Mouse (Mus musculus) MEL (cell line): ENCODE data around the gene Ano6. TPM values are rescaled to one million over a fixed set of nuclear protein-coding genes. Genes with fewer than 3 reads are reported as not detected.

Experiments used
- DNase-seq: peaks from one replicate; pipeline ENCODE4 v3.0.0; 2011; ENCODE audit warnings: low read depth, low spot score
- H3K27ac ChIP-seq: 2 replicates; pipeline ENCODE4 v1.5.1; 2012; ENCODE audit warnings: low read depth, mild to moderate bottlenecking, control low read depth, low read length, moderate library complexity; ENCODE audit not compliant: control insufficient read depth
- H3K27me3 ChIP-seq, 2 experiments: fragments of 150-350 bp in 1 of 2; sonication (generic) in 1 of 2; 2 replicates each; pipeline ENCODE4 v1.6.1; 2012; ENCODE audit warnings: low read length in 2 of 2, mild to moderate bottlenecking in 2 of 2, improper control_type of control experiment in 1 of 2, moderate library complexity in 1 of 2; ENCODE audit not compliant: insufficient read depth in 2 of 2, control insufficient read depth in 1 of 2
- H3K36me3 ChIP-seq, 2 experiments: 2 replicates each; pipeline ENCODE4 v1.6.1; 2012 to 2014; ENCODE audit warnings: low read length in 2 of 2, improper control_type of control experiment in 1 of 2, inconsistent platforms in 1 of 2, mild to moderate bottlenecking in 1 of 2; ENCODE audit not compliant: insufficient read depth in 2 of 2, control insufficient read depth in 1 of 2
- H3K4me1 ChIP-seq, 2 experiments: fragments of 150-350 bp in 1 of 2; sonication (generic) in 1 of 2; 2 replicates each; pipeline ENCODE4 v1.6.1; 2012; ENCODE audit warnings: low read length in 2 of 2, improper control_type of control experiment in 1 of 2, mild to moderate bottlenecking in 1 of 2; ENCODE audit not compliant: insufficient read depth in 2 of 2, control insufficient read depth in 1 of 2
- H3K4me3 ChIP-seq, 2 experiments: fragments of 150-350 bp in 1 of 2; sonication (generic) in 1 of 2; 2 replicates each; pipeline ENCODE4 v1.5.1; 2012; ENCODE audit warnings: low read depth in 2 of 2, low read length in 2 of 2, mild to moderate bottlenecking in 2 of 2, moderate library complexity in 2 of 2, control low read depth in 1 of 2, improper control_type of control experiment in 1 of 2; ENCODE audit not compliant: control insufficient read depth in 1 of 2, insufficient read depth in 1 of 2
- H3K79me2 ChIP-seq: 2 replicates; pipeline ENCODE4 v1.6.1; 2012; ENCODE audit warnings: mild to moderate bottlenecking, low read length, moderate library complexity; ENCODE audit not compliant: control insufficient read depth, poor library complexity, insufficient read depth
- H3K9ac ChIP-seq: 2 replicates; pipeline ENCODE4 v1.6.1; 2012; ENCODE audit warnings: low read depth, mild to moderate bottlenecking, control low read depth, low read length, moderate library complexity; ENCODE audit not compliant: control insufficient read depth, poor library complexity, severe bottlenecking
- H3K9me3 ChIP-seq: fragments of 150-350 bp; sonication (generic); replicated peaks from 2 replicates; pipeline ENCODE4 v1.6.1; 2012; ENCODE audit warnings: mild to moderate bottlenecking, low read length, improper control_type of control experiment, moderate library complexity; ENCODE audit not compliant: insufficient read depth
- CHD1 ChIP-seq: IDR thresholded peaks from 2 replicates; pipeline ENCODE4 v1.6.1; 2012; ENCODE audit warnings: low read depth, mild to moderate bottlenecking, inconsistent platforms, low read length, improper control_type of control experiment
- CTCF ChIP-seq, 3 experiments: IDR thresholded peaks in 2 of 3; conservative IDR thresholded peaks in 1 of 3; 2 replicates each; pipeline ENCODE4 v1.5.1; 2011 to 2012; ENCODE audit warnings: low read length in 3 of 3, low read depth in 2 of 3, mild to moderate bottlenecking in 2 of 3, improper control_type of control experiment in 1 of 3, inconsistent platforms in 1 of 3, mixed read lengths in 1 of 3, moderate library complexity in 1 of 3; ENCODE audit not compliant: control insufficient read depth in 1 of 3, insufficient read depth in 1 of 3, poor library complexity in 1 of 3, severe bottlenecking in 1 of 3
- GATA1 ChIP-seq: IDR thresholded peaks from 2 replicates; pipeline ENCODE4 v1.6.1; 2011; ENCODE audit warnings: low read depth, low read length, improper control_type of control experiment
- JUND ChIP-seq: IDR thresholded peaks from 2 replicates; pipeline ENCODE4 v1.6.1; 2011; ENCODE audit warnings: low read depth, mild to moderate bottlenecking, improper control_type of control experiment, low read length
- MAFK ChIP-seq: IDR thresholded peaks from 2 replicates; pipeline ENCODE4 v1.6.1; 2011; ENCODE audit warnings: low read depth, mild to moderate bottlenecking, low read length, improper control_type of control experiment, borderline replicate concordance
- MEF2A ChIP-seq: IDR thresholded peaks from 2 replicates; pipeline ENCODE4 v1.6.1; 2014; ENCODE audit warnings: low read depth, mild to moderate bottlenecking, inconsistent platforms, low read length, improper control_type of control experiment; ENCODE audit not compliant: poor library complexity, insufficient replicate concordance, severe bottlenecking; ENCODE audit errors: extremely low read depth
- MYC ChIP-seq: IDR thresholded peaks from 2 replicates; pipeline ENCODE4 v1.6.1; 2011; ENCODE audit warnings: low read depth, mild to moderate bottlenecking, low read length, improper control_type of control experiment, moderate library complexity
- POLR2A ChIP-seq, 2 experiments: IDR thresholded peaks; 2 replicates each; pipeline ENCODE4 v1.6.1; 2011 to 2012; ENCODE audit warnings: low read length in 2 of 2, mild to moderate bottlenecking in 2 of 2, control low read depth in 1 of 2, improper control_type of control experiment in 1 of 2, low read depth in 1 of 2, moderate library complexity in 1 of 2; ENCODE audit not compliant: control insufficient read depth in 1 of 2, insufficient read depth in 1 of 2, poor library complexity in 1 of 2
- POLR2AphosphoS5 ChIP-seq: IDR thresholded peaks from 2 replicates; pipeline ENCODE4 v1.6.1; 2012; ENCODE audit warnings: low read depth, borderline replicate concordance, mild to moderate bottlenecking, inconsistent platforms, low read length, moderate library complexity, mixed read lengths
- RAD21 ChIP-seq: IDR thresholded peaks from 2 replicates; pipeline ENCODE4 v1.6.1; 2011; ENCODE audit warnings: mild to moderate bottlenecking, low read depth, low read length, improper control_type of control experiment
- RCOR1 ChIP-seq: IDR thresholded peaks from 2 replicates; pipeline ENCODE4 v1.6.1; 2012; ENCODE audit warnings: low read depth, mild to moderate bottlenecking, inconsistent platforms, low read length, improper control_type of control experiment
- SIN3A ChIP-seq: IDR thresholded peaks from 2 replicates; pipeline ENCODE4 v1.6.1; 2012; ENCODE audit warnings: low read length, improper control_type of control experiment, inconsistent platforms
- SMC3 ChIP-seq: IDR thresholded peaks from 2 replicates; pipeline ENCODE4 v1.6.1; 2011; ENCODE audit warnings: low read depth, low read length, improper control_type of control experiment
- TBP ChIP-seq: IDR thresholded peaks from 2 replicates; pipeline ENCODE4 v1.8.0; 2011; ENCODE audit warnings: low read depth, low read length, improper control_type of control experiment
- UBTF ChIP-seq: IDR thresholded peaks from 2 replicates; pipeline ENCODE4 v1.6.1; 2012; ENCODE audit warnings: low read depth, mild to moderate bottlenecking, inconsistent platforms, low read length, improper control_type of control experiment, moderate library complexity, borderline replicate concordance; ENCODE audit not compliant: insufficient read depth
- polyA plus RNA-seq, 2 experiments: library from polyadenylated mRNA; stranded (reverse) in 1 of 2; unstranded in 1 of 2; fragments of >175 nt in 1 of 2; fragments of >200 nt in 1 of 2; gene quantifications; 2 replicates each; pipeline versions ENCODE4 v1.2.1 to v1.2.4; 2012; ENCODE audit warnings: low replicate concordance in 2 of 2, low read depth in 1 of 2; ENCODE audit not compliant: insufficient read length in 2 of 2, insufficient read depth in 1 of 2, missing spikeins in 1 of 2
- total RNA-seq: library from RNA; depleted of rRNA; stranded (reverse); fragments of 300-350 nt; gene quantifications from 2 replicates; pipeline ENCODE4 v1.2.3, GENCODE M21; 2012

The Ano6 gene
- total and polyA plus RNA-seq, 3 experiments = 54.8 to 66.6 (median 61.4) TPM

DNA sequence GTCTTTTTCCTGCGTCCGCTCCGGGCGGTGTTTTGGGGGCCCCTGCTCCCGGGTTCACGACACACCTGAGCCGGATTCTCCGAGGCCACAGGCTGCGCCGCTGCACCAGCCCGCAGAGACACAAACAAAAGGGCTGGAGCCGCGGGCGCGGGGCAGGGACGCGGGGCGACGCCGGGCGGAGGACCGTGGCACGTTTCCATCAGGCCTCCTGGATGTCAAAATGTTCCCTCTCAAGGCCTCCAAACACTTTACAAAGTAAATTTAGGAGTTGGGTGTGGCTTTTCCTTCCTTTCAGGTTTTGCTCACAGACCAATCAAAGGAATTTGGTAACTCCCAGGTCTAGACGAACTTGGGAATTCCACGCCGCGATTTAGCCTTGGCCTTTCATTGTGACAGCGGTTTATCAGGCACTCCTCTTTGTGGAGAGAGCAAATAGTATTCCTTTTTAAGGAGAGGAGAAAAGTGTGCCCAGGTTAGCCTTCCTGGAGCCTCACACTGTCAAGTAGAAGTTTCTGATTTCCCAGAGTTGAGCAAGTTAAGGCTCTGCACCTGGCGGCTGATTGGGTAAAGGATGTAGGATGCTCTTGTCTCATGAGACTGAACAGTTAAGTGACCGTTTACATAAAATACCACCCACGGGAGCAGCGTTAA lies 623 bp downstream of the Ano6 start:
- Histone ChIP-seq H3K4me3 (peak overlapping the region; percentile 72 to 75), H3K27ac (peak overlapping the region; percentile 96), H3K9me3 (no peaks in the 10 kb centered on the region), H3K36me3 (peaks cover 8 to 37% of the 10 kb centered on the region in 2 experiments), H3K79me2 (peaks cover 51% of the 10 kb centered on the region), H3K9ac (peak overlapping the region; percentile 84), H3K27me3 (no peaks in the 10 kb centered on the region), H3K4me1 (peaks cover 9 to 27% of the 10 kb centered on the region in 2 experiments)
- DNase-seq = no peak
- peak in 1 of 2 experiments; percentile 45; a peak in 1 of 4 replicates for TF ChIP-seq POLR2A (IDR thresholded peaks at IDR 0.05; ENCODE audit: control insufficient read depth in 1 of 2, insufficient read depth in 1 of 2, low read depth in 1 of 2, low read length in 2 of 2, poor library complexity in 1 of 2)
- TF ChIP-seq POLR2AphosphoS5 = no peak

DNA sequence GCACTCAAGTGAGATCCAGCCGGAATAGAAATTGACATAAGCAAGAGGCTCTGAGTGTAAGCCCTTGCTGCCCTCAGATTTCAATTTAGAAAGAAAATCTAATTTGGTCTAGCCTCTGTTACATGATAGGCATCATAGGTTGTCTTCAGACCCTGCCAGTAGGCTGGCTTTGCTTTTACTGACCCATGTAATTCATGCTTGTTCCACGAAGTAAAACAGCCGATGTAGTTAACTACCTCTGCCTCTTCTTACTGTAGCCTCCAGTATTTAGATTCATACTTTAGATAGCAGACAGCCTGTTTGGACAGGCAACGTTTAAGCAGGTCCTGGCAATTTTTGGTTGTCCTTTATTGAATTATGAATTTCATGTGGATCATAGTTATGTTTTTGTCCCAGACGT lies 1.2 kb downstream of the Ano6 start:
- peak overlapping the region; percentile 72 to 75 for H3K4me3 ChIP-seq
- H3K27ac ChIP-seq = peak overlapping the region; percentile 96

DNA sequence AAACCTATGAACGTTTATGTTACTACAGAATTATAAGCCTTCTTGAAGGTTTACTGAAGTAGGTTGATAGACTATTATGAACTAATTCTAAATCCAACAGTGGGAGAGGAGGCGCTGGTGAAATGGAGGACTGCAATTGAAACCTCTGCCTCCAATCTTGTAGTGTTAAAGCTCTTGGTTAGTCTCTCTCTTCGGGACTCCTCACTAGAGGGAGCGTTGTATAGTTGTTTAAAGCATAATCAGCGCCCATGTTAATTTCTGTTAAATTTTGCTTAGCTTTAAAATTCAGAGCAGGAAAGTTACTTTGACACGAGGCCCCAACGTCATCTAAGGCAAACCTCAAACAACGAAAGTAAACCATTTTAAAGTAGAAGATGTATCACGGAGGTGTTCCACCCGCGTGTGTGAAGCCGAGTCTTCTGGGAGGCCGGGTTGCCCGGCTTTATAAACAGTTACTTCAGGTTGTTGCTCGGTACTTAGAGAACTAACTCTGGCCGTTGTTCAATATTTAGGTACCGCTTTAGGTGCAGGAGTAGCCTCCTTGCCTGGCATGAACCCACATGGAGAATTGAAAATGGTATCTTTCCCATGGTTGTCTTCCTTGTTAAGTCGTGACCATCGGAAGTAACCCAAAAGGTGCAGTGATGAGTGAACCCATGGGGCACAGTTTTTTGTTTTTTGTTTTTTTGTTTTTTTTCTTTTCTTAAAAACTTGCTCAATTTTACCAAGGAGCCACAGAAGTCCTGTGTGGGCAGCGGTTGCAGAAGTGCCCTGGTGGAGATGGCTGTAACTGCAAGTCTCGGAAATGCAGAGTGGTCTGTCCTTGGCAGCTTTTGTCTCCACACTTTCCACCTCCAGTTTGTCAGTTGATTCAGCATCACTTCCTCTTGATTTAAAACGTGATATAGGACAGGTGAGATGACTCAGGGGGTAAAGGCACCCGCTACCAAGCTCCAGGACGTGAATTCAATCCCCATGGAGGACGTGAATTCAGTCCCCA lies 1.9 kb downstream of the Ano6 start:
- H3K79me2 ChIP-seq = peaks cover 61% of the 10 kb centered on the region
- peak; percentile 95 for DNase-seq
- H3K27ac ChIP-seq = peak overlapping the region; percentile 96
- no peaks in the 10 kb centered on the region for H3K9me3 ChIP-seq
- TF ChIP-seq UBTF = peak; percentile 51; the same call in 1 of the 2 replicates
- peak; percentile 60; the same call in 1 of the 2 replicates for TF ChIP-seq GATA1
- TF ChIP-seq RAD21 = no peak
- TF ChIP-seq MAFK = no peak
- TF ChIP-seq CTCF (IDR thresholded peaks at IDR 0.05 in 2 of 3, conservative IDR thresholded peaks at IDR 0.05 in 1 of 3; ENCODE audit: control insufficient read depth in 1 of 3, insufficient read depth in 1 of 3, low read depth in 2 of 3, low read length in 3 of 3, poor library complexity in 1 of 3, severe bottlenecking in 1 of 3) = peak in 2 of 3 experiments; percentile 62 to 90; a peak in 4 of 6 replicates
- peak; percentile 9 to 64; a peak in 2 of 4 replicates for TF ChIP-seq POLR2A (IDR thresholded peaks at IDR 0.05; ENCODE audit: control insufficient read depth in 1 of 2, insufficient read depth in 1 of 2, low read depth in 1 of 2, low read length in 2 of 2, poor library complexity in 1 of 2)
- TF ChIP-seq TBP = peak; percentile 83; the same call in 1 of the 2 replicates
- peaks cover 16 to 32% of the 10 kb centered on the region in 2 experiments for H3K4me1 ChIP-seq
- peaks cover 14 to 46% of the 10 kb centered on the region in 2 experiments for H3K36me3 ChIP-seq
- H3K4me3 ChIP-seq = peak overlapping the region; percentile 72 to 75
- no peaks in the 10 kb centered on the region for H3K27me3 ChIP-seq
- H3K9ac ChIP-seq = peak overlapping the region; percentile 84

More for the DNA sequence above, 1.2 kb downstream of the Ano6 start:
- peak; percentile 86 for DNase-seq
- Histone ChIP-seq H3K4me1 (peaks cover 13 to 27% of the 10 kb centered on the region in 2 experiments), H3K79me2 (peaks cover 55% of the 10 kb centered on the region), H3K27me3 (no peaks in the 10 kb centered on the region), H3K9me3 (no peaks in the 10 kb centered on the region), H3K9ac (peak overlapping the region; percentile 84), H3K36me3 (peaks cover 12 to 41% of the 10 kb centered on the region in 2 experiments)
- TF ChIP-seq POLR2AphosphoS5 = no peak
- 0 out of 2 replicates have a peak, but pooled peaks have one; percentile 67 for TF ChIP-seq UBTF
- TF ChIP-seq GATA1 = peak; percentile 66
- TF ChIP-seq MYC = no peak
- TF ChIP-seq CHD1 = no peak
- TF ChIP-seq SIN3A = no peak
- TF ChIP-seq JUND = no peak
- no peak; the same call in none of the 2 replicates for TF ChIP-seq TBP
- no peak for TF ChIP-seq MEF2A
- TF ChIP-seq RCOR1 = no peak
- TF ChIP-seq SMC3 = no peak
